Mouse (Mus musculus): ENCODE measurements around the gene Dnajc6. TPM values are rescaled to one million over a fixed set of nuclear protein-coding genes. Genes with fewer than 3 reads are reported as not detected.
A peak's percentile ranks its signal among the peaks of the same experiment; 100 is the strongest.

The Dnajc6 gene
- polyA plus RNA-seq, 1 experiment from 2014 or later: 77.1 TPM

DNA sequence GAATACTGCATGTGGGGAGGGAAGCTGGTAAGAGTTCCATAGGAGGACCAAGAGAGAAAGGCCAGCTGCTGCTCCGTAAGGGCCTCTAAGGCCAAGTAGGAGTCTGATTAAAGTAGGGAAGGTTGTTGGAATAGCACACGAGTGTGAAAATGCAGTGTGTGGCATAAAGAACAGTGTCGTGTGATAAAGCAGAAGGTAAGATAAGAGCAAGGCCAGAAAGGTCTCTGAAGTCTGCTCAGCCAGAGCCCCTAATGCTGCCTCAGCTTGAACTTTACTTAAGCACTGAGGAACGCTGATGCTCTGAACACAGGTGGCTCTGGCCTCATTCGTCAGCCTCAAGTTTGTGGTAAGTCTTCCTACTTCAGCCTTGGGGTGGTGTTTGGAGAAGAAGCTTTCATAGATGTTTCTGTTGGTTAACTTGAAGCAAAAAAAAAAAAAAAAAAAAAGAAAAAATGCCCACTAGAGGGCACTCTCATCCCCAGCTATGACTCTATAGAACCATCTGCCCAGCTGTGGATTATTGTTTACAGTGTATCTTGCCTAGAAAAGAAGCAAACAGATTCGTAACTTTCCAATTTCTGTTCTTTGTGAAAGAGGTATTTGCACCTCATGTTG, 160.6 kb downstream of the Dnajc6 start:
- Histone ChIP-seq H3K9me3 (replicated peaks; ENCODE audit: control insufficient read depth, low read length, poor library complexity, severe bottlenecking) (no peaks in the 10 kb centered on the region), H3K4me2 (ENCODE audit: low read length) (no peak overlapping the region), H3K4me1 (ENCODE audit: control insufficient read depth, insufficient read depth, low read length) (no peaks in the 10 kb centered on the region), H3K36me3 (ENCODE audit: control insufficient read depth, insufficient read depth, low read length) (peaks cover 14% of the 10 kb centered on the region), H3K27me3 (ENCODE audit: control insufficient read depth, insufficient read depth, low read depth, low read length) (no peaks in the 10 kb centered on the region), H3K4me3 (ENCODE audit: low read depth, low read length) (no peak overlapping the region), H3K27ac (ENCODE audit: low read length) (no peak overlapping the region), H3K9ac (ENCODE audit: low read depth, low read length) (no peak overlapping the region)
- ATAC-seq: peak; percentile 64; the same call in 1 of the 2 replicates
- 61% methylated on average over 6 of the region's 6 CpGs for WGBS

DNA sequence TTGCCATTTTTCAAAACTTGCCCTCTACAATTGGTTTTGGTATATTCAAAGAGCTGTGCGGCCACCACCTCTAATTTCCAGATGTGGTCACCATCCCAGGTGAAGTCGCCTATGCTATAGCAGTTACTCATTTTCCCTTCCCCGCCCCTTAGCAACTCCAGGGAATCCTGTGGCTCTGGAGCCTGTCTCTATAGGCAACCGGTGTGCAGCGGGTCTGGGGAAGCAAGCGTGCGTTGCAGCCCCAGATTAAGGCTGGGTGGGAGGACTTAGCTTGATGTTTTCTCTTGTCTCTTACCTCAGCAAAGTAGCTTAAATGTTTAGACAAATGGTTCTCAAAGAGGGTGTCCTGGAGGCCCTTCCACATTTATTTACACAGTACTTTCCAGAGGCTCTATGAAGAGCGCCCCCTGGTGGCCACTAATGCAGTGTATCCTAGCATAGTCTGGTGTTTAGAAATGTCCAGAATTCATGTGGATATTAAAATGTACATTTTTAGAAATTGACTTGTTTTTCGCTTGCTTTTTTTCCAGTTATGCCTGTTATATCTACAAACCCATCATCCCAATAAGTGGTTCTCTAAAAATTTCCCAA, 167.8 kb downstream of the Dnajc6 start:
- no peak for ATAC-seq
- Histone ChIP-seq H3K27me3 (ENCODE audit: control insufficient read depth, insufficient read depth, low read depth, low read length) (no peaks in the 10 kb centered on the region), H3K4me3 (ENCODE audit: low read depth, low read length) (no peak overlapping the region), H3K36me3 (ENCODE audit: control insufficient read depth, insufficient read depth, low read length) (peaks cover 13% of the 10 kb centered on the region), H3K27ac (ENCODE audit: low read length) (no peak overlapping the region), H3K9ac (ENCODE audit: low read depth, low read length) (no peak overlapping the region), H3K4me2 (ENCODE audit: low read length) (no peak overlapping the region), H3K9me3 (replicated peaks; ENCODE audit: control insufficient read depth, low read length, poor library complexity, severe bottlenecking) (no peaks in the 10 kb centered on the region), H3K4me1 (ENCODE audit: control insufficient read depth, insufficient read depth, low read length) (no peaks in the 10 kb centered on the region)
- 61% methylated on average over 9 of the region's 9 CpGs for WGBS

DNA sequence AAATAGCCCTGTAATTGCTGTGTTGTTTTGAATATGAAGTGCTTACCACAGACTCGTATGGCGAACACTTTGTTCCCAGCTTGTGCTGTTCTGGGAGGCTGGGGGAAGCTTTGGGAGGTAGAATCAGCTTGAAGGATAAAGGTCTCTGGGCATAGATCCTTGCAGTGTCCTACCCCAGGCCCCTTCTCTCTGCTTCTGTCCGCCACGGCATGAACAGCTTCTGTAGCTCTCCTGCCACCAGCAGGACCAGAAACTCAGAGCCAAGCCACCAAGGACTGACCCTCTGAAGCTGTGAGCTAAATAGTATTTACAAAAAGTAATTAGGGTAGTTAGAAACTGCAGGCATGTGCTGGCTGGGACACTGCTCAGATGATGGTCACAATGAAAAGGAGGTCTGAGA, 168.3 kb downstream of the Dnajc6 start:
- Histone ChIP-seq H3K9ac (ENCODE audit: low read depth, low read length) (no peak overlapping the region), H3K4me1 (ENCODE audit: control insufficient read depth, insufficient read depth, low read length) (no peaks in the 10 kb centered on the region), H3K4me3 (ENCODE audit: low read depth, low read length) (no peak overlapping the region), H3K9me3 (replicated peaks; ENCODE audit: control insufficient read depth, low read length, poor library complexity, severe bottlenecking) (no peaks in the 10 kb centered on the region), H3K36me3 (ENCODE audit: control insufficient read depth, insufficient read depth, low read length) (peaks cover 13% of the 10 kb centered on the region), H3K4me2 (ENCODE audit: low read length) (no peak overlapping the region), H3K27ac (ENCODE audit: low read length) (no peak overlapping the region), H3K27me3 (ENCODE audit: control insufficient read depth, insufficient read depth, low read depth, low read length) (no peaks in the 10 kb centered on the region)
- ATAC-seq: no peak
- 96% methylated on average over 4 of the region's 4 CpGs for WGBS

DNA sequence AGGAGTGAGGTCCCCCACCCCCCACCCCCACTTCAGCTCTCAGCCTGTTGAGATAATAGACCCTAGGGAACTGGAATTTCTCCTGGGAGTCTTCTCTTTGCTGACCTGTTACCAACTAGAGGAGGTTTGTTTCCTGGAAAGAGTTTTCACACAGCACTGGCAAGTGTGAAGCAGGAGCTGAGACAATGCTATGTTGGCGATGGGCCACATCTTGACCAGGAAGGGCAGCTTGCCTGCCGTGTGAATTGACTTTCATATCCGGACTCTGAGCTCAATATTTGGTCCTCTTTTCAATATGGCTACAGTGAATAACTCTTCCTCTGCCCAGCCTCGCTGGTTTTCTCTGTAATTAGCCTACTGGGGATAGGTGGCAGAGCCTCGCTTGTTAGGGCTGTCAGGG, 172.7 kb downstream of the Dnajc6 start:
- no peak overlapping the region for H3K4me3 ChIP-seq (ENCODE audit: low read depth, low read length)
- H3K9me3 ChIP-seq (replicated peaks; ENCODE audit: control insufficient read depth, low read length, poor library complexity, severe bottlenecking): no peaks in the 10 kb centered on the region
- WGBS: 66% methylated on average over 5 of the region's 5 CpGs
- H3K27me3 ChIP-seq (ENCODE audit: control insufficient read depth, insufficient read depth, low read depth, low read length): no peaks in the 10 kb centered on the region
- H3K36me3 ChIP-seq (ENCODE audit: control insufficient read depth, insufficient read depth, low read length): no peaks in the 10 kb centered on the region
- no peak overlapping the region for H3K9ac ChIP-seq (ENCODE audit: low read depth, low read length)
- no peak overlapping the region for H3K4me2 ChIP-seq (ENCODE audit: low read length)
- H3K4me1 ChIP-seq (ENCODE audit: control insufficient read depth, insufficient read depth, low read length): no peaks in the 10 kb centered on the region
- ATAC-seq: no peak
- no peak overlapping the region for H3K27ac ChIP-seq (ENCODE audit: low read length)

DNA sequence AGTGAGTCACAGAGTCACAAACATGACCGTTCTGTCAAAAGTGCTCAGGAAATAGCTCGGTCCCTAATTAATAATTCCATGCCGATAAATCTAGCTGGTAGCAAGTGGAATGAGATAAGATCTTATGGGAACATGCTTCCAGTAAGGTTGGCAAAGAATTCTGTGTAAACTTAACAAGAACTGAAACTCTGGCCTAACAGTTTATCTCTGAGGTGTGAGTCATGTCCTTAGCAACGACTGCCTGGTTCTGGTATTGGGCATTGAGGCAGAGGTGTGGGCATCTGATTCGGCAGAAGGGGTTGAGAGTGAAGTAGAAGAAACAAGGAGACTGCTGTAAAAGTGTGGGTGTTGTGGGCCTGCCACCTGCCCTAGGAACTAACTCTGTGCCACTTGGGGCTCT, 173.4 kb downstream of the Dnajc6 start:
- WGBS: 85% methylated on average over 5 of the region's 5 CpGs
- no peaks in the 10 kb centered on the region for H3K27me3 ChIP-seq (ENCODE audit: control insufficient read depth, insufficient read depth, low read depth, low read length)
- H3K4me2 ChIP-seq (ENCODE audit: low read length): no peak overlapping the region
- no peak overlapping the region for H3K4me3 ChIP-seq (ENCODE audit: low read depth, low read length)
- no peak for ATAC-seq
- H3K9ac ChIP-seq (ENCODE audit: low read depth, low read length): no peak overlapping the region
- H3K27ac ChIP-seq (ENCODE audit: low read length): no peak overlapping the region
- no peaks in the 10 kb centered on the region for H3K4me1 ChIP-seq (ENCODE audit: control insufficient read depth, insufficient read depth, low read length)
- H3K36me3 ChIP-seq (ENCODE audit: control insufficient read depth, insufficient read depth, low read length): no peaks in the 10 kb centered on the region
- no peaks in the 10 kb centered on the region for H3K9me3 ChIP-seq (replicated peaks; ENCODE audit: control insufficient read depth, low read length, poor library complexity, severe bottlenecking)

DNA sequence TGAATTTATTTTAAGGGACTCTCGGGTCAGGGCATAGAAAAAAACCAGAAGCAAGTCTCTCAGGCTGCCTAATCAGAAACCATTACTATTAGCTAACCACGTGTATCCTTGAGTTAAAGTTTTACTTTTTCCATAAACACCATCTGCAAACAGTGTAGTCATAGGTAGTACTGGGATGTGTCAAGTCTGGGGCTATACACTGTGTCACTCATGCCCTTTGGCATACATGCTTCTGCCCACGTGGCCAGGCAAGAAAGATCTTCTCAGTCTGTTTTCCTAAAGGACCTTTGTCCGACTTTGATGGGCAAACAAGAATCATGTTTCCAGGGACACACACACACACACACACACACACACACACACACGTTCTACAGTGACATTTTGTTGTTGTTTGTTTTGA, 178.3 kb downstream of the Dnajc6 start:
- Histone ChIP-seq H3K4me3 (ENCODE audit: low read depth, low read length) (no peak overlapping the region), H3K9me3 (replicated peaks; ENCODE audit: control insufficient read depth, low read length, poor library complexity, severe bottlenecking) (no peaks in the 10 kb centered on the region), H3K27ac (ENCODE audit: low read length) (no peak overlapping the region), H3K4me2 (ENCODE audit: low read length) (no peak overlapping the region), H3K9ac (ENCODE audit: low read depth, low read length) (no peak overlapping the region), H3K36me3 (ENCODE audit: control insufficient read depth, insufficient read depth, low read length) (no peaks in the 10 kb centered on the region), H3K4me1 (ENCODE audit: control insufficient read depth, insufficient read depth, low read length) (no peaks in the 10 kb centered on the region), H3K27me3 (ENCODE audit: control insufficient read depth, insufficient read depth, low read depth, low read length) (no peaks in the 10 kb centered on the region)
- WGBS: 78% methylated on average over 5 of the region's 5 CpGs
- no peak for ATAC-seq

DNA sequence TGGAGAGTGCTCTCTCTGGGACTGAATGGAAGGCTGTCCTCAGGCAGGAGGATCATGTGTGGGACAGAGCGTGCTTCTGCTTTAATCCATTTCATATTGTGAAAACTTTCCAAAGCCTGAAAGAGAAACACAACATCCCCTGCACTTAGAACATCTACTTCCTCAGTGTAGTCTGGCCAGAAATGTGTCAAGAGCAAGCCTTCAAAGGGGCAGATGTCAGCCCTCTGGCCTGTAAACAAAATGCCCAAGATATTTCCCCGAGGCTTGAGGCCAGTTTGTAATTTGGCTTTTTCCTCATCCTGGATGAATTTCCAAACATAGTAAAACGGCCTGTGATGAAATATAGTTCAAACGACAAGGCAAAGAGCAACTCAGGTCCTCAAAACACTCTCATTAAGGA, 179.3 kb downstream of the Dnajc6 start:
- WGBS: 85% methylated on average over 4 of the region's 4 CpGs
- no peaks in the 10 kb centered on the region for H3K27me3 ChIP-seq (ENCODE audit: control insufficient read depth, insufficient read depth, low read depth, low read length)
- no peak overlapping the region for H3K4me2 ChIP-seq (ENCODE audit: low read length)
- H3K9ac ChIP-seq (ENCODE audit: low read depth, low read length): no peak overlapping the region
- no peak overlapping the region for H3K4me3 ChIP-seq (ENCODE audit: low read depth, low read length)
- H3K4me1 ChIP-seq (ENCODE audit: control insufficient read depth, insufficient read depth, low read length): no peaks in the 10 kb centered on the region
- H3K27ac ChIP-seq (ENCODE audit: low read length): no peak overlapping the region
- no peaks in the 10 kb centered on the region for H3K9me3 ChIP-seq (replicated peaks; ENCODE audit: control insufficient read depth, low read length, poor library complexity, severe bottlenecking)
- no peaks in the 10 kb centered on the region for H3K36me3 ChIP-seq (ENCODE audit: control insufficient read depth, insufficient read depth, low read length)
- ATAC-seq: no peak

DNA sequence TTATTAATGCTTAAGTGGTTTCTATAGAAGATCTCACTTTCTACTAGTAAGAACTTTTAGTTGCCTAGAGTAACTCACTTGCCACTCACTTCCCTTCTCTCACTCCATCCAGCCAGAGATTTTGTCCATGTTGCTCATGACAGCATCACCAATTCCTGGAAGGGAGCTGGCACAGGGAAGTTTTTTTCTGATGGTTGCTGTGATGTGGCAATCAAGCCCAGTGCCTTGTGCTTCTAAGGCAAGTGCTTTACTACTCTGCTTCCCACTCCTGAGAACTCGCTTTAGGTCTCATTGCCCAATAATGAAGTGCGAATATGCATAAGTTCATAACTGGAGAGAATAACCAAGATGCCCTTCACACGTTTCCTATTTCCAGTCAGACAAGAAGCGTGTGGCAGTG, 186.2 kb downstream of the Dnajc6 start:
- Histone ChIP-seq H3K4me1 (ENCODE audit: control insufficient read depth, insufficient read depth, low read length) (no peaks in the 10 kb centered on the region), H3K27ac (ENCODE audit: low read length) (no peak overlapping the region), H3K36me3 (ENCODE audit: control insufficient read depth, insufficient read depth, low read length) (no peaks in the 10 kb centered on the region), H3K4me2 (ENCODE audit: low read length) (no peak overlapping the region), H3K9ac (ENCODE audit: low read depth, low read length) (no peak overlapping the region), H3K9me3 (replicated peaks; ENCODE audit: control insufficient read depth, low read length, poor library complexity, severe bottlenecking) (no peaks in the 10 kb centered on the region), H3K4me3 (ENCODE audit: low read depth, low read length) (no peak overlapping the region), H3K27me3 (ENCODE audit: control insufficient read depth, insufficient read depth, low read depth, low read length) (no peaks in the 10 kb centered on the region)
- 93% methylated on average over 4 of the region's 4 CpGs for WGBS
- no peak for ATAC-seq

DNA sequence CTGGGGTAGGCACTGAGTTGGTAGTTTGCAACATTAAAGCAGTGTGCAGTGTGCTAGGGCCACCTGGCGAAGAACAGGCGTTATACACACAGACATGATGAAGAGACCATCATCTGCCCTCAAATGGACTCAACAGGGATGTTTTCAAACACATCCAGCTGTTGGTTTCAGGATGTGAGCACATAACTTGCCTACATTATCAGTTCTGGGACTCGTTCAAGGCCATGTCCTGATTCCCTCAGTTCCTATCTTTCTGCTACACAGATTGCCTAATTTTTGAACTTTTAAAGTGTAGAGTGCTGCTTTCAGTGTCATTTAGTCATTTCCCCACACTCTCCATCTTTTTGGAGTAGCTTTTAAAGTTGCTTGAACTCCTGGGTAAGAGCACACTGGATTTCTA, 186.6 kb downstream of the Dnajc6 start:
- Histone ChIP-seq H3K36me3 (ENCODE audit: control insufficient read depth, insufficient read depth, low read length) (no peaks in the 10 kb centered on the region), H3K4me1 (ENCODE audit: control insufficient read depth, insufficient read depth, low read length) (no peaks in the 10 kb centered on the region), H3K9ac (ENCODE audit: low read depth, low read length) (no peak overlapping the region), H3K4me2 (ENCODE audit: low read length) (no peak overlapping the region), H3K9me3 (replicated peaks; ENCODE audit: control insufficient read depth, low read length, poor library complexity, severe bottlenecking) (no peaks in the 10 kb centered on the region), H3K4me3 (ENCODE audit: low read depth, low read length) (no peak overlapping the region), H3K27ac (ENCODE audit: low read length) (no peak overlapping the region), H3K27me3 (ENCODE audit: control insufficient read depth, insufficient read depth, low read depth, low read length) (no peaks in the 10 kb centered on the region)
- ATAC-seq: no peak
- WGBS: 86% methylated on average over 3 of the region's 3 CpGs

Data from midbrain, embryonic 16.5 days (tissue).